Mouse (Mus musculus) CD4-positive, CD25-positive, alpha-beta regulatory T cell, adult 4 months (primary cell): ENCODE measurements around the gene Slc9a6. TPM values are rescaled to one million over a fixed set of nuclear protein-coding genes. Genes with fewer than 3 reads are reported as not detected.

Experiments used
- ATAC-seq: one replicate; pipeline ENCODE4 v1.8.0; 2017
- polyA plus RNA-seq, 2 experiments: library from polyadenylated mRNA; unstranded; fragments of 100-300 nt; shearing (Covaris generic); gene quantifications; one replicate each; pipeline ENCODE4 v1.2.1; 2017

The Slc9a6 gene
- polyA plus RNA-seq, 2 experiments from 2014 or later = 7.3 to 9.3 TPM

DNA sequence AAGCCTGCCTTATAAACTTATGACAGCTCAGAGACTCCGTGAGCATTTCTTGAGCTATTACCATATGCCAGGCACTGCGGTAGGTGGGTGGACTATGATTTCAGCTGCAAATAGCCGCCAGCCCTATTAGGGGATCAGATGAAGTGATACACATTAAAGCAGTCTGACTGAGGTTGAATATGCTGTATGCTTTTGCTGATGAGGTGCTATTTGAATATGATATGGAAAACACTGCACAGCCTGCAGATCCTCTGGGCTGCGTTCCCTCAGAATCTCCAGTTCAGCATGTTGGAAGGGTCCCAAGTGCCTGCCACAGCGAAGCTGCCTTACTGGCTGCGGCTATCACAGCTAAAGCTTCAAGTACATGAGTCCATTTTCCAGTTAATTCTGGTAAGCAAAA lies 57.7 kb downstream of the Slc9a6 start:
- no peak for ATAC-seq

DNA sequence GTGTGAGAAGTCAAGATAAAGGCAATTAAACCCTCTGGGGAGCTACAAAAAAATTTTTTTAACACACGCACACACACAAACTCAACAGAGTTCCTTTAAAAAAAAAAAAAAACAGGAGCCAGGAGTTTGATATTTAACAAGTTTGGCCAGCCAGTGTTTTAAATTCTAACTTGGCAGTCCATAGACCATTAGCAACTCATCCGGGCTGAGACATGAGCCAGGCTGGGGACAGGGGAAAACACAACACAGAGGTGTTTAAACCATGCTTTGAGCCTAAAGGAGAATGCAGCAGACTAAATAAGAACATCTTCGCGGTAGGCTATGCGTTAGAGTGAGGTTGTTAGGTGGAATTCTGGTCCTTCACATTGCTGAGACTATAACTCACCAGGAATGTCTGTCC lies 58.5 kb downstream of the Slc9a6 start:
- ATAC-seq = no peak

- ATAC-seq = no peak
Measured at GRCm38 (mm10) chrX:56668501-56668900, 58.9 kb downstream of the Slc9a6 start.

DNA sequence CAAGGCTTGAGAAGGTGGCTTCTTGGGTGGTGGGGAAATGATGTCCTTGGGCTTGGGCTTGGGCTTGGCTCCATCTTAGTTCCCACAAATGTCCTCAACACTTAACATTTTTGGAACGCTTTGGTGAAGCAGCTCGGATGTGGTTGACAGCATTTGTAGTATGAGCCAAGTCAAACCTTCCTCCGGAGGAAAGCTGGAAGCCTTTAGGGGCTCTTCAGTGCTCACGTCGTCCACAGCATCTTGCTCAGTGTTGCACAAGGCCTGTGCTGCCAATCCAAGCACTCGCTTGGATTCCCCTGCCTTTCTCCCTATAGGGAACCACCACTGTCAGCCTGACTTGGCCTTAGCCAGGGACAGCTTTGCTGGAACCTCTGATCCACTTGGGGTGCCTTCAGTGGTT lies 66.0 kb downstream of the Slc9a6 start:
- no peak for ATAC-seq

GRCm38 (mm10) chrX:56677736-56678135 lies 68.2 kb downstream of the Slc9a6 start:
- no peak for ATAC-seq

GRCm38 (mm10) chrX:56679066-56679465 lies 69.5 kb downstream of the Slc9a6 start:
- ATAC-seq = no peak

- no peak for ATAC-seq
Measured at GRCm38 (mm10) chrX:56682156-56682720, 72.7 kb downstream of the Slc9a6 start.

DNA sequence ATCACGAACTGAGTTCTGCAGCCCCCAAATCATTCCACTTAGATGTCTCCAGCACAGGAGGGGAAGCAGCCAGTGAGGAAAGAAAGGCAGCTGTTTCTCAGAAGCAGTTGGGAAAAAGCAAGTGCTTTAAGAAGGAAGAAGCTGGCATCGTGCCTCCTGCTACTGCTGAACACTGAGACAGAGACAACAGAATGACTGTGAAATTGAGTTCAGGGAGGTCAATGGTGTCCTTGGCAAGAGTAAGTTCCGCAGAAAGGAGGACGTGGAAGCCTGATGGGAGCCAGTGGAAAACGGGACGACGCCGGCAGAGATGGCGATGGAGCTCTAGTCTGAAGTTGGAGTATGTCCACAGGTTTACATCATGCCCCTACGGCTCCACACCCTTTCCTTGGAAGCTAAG lies 74.0 kb downstream of the Slc9a6 start:
- ATAC-seq = no peak

GRCm38 (mm10) chrX:56692554-56692953 lies 83.0 kb downstream of the Slc9a6 start:
- ATAC-seq = no peak

DNA sequence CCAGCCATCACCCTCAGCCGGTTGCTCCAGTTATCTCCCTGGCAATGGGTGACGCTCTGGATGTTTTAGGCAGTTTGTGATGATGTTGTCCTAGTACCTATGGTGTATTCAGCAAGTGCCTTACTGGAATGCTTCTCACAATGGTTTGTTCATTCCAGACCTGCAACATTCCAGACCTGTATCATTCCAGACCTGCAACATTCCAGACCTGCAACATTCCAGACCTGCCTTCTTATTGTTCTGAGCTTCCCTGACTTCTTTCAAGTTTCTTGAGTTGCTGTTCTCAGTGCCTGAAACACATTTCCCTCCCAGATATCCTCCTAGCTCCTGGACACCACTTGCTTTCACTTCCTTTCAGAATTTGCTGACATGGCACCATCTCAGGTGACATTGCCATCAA lies 85.0 kb downstream of the Slc9a6 start:
- no peak for ATAC-seq

DNA sequence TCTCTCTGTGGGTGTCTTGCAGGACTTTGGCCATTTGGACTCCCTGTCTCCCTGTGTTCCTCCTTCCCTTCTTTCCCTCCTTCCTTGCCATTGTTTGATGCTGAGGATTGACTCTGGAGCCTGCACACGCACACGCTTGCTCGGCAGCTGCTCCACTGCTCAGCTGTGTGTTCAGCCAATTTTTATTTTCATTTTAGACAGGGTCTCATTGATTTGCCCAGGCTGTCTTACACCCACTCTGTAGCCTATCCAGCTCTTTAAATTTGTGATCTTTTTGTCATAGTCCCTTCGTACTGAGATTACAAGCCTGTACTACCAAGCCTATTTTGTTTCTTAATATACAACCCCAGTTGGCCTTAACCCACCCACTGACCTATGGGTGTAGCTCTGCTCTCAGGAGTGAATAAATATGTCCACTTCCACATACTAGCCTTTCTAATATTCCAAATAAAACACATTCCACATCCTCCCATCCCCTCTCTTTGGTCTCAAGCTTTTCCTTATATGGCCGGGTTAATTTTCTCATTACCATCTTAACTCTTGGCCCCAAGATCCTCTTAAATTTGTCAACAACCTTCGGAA lies 87.7 kb downstream of the Slc9a6 start:
- no peak for ATAC-seq

GRCm38 (mm10) chrX:56697886-56698285 lies 88.3 kb downstream of the Slc9a6 start:
- no peak for ATAC-seq

DNA sequence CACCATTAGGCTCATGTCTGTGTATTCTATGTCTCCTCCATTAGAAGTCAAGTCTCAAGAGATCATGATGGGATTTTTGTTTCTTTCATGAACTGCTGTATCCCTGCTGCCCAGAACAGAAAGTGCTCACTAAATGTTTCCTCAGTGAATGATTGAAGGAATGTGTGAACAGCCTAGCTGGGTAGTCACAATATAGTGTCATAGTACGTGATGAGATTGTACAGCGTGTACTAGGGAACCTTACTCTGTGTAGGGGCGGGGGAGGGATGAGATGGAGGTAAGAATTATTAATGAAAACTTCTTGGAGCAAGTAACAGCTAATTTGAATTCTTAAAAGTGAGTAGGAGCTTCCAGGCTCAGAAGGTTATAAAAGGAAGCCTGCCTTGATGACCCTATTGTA lies 91.7 kb downstream of the Slc9a6 start:
- ATAC-seq = no peak

DNA sequence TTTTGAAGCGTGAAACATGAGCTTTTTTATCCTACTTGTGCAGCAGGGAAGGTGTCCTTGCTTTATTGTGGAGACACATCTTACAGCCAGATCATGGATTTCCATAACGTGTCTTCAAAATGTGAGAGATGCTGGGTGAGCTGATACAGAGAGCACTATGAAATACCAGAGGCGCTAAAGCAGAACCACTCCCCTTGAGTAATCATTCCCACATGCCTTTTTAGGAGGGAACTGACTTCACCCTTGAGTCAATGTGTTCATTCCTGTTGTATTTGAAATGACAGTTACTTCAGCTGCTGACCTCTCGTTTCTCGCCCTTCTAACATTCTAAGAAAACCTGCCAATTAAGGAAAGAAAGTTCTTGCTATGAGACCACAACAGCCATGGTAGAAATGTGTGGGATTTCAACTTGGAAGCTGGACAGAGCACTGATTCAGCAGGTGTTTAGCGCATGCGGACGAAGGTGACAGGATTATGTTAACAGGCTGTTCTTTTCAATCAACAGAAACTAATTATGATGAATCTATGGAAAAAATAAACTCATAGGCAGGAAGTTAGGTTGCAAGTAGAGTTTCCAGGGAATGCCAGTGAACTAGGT lies 94.5 kb downstream of the Slc9a6 start:
- ATAC-seq = no peak

DNA sequence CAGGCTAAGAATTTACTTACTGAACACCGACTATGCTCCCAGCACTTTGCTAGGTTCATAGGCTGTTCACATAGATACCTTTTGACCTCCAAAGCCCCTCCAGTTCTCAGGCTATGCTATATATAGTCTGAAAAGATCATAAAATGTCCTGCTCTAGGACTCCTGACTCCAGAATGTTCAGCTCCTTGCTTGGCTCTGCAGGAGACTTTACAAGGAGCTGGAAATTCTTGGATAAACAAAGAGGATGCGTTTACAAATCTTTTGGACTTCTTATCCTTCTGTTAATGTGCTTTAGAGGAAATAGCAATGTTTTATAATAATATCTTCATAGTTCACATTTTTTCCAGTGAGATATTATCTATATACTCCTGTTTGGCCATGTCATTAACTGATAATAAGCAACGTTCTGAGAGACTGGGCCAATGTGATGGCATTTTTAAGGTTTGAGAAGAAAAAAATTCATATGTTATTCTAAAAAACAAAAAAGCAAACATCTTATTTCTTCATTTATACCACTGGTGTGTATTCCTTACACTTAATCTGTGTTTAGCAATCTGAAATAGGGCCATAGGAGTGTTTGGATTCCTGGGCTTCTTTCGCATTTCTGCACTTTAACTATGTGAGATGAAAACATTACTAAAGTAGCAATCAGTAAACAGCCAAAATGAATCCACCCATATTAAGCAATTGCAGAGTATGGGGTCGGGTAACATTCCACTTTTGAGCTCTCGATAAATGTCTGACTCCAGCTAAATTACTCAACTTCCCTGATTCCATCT lies 99.2 kb downstream of the Slc9a6 start:
- no peak for ATAC-seq

- no peak for ATAC-seq
Measured at GRCm38 (mm10) chrX:56710522-56710921, 101.0 kb downstream of the Slc9a6 start.

GRCm38 (mm10) chrX:56712666-56713065 lies 103.1 kb downstream of the Slc9a6 start:
- ATAC-seq = no peak

Other genes starting within 250 kb of the Slc9a6 start
- 1 to 10 TPM; 2.7 to 5.5 TPM for gene Smim10l2a, start 235.2 kb upstream of the Slc9a6 start, polyA plus RNA-seq
- gene Gm2174, start 161.8 kb upstream of the Slc9a6 start, polyA plus RNA-seq = 10 to 100 TPM in 1 of 2 experiments, not detected in 1; 15.0 TPM
- 10 to 100 TPM; 24.7 to 33.4 TPM for gene Ints6l, start 154.9 kb upstream of the Slc9a6 start, polyA plus RNA-seq
- gene Gm10477, start 85.0 kb upstream of the Slc9a6 start, polyA plus RNA-seq = not detected
- gene Gm648, start 60.2 kb upstream of the Slc9a6 start, polyA plus RNA-seq = not detected
- gene Mmgt1, start 11.7 kb upstream of the Slc9a6 start, polyA plus RNA-seq = 1 to 10 TPM; 8.9 to 9.5 TPM
- not detected for gene Fhl1, start 122.0 kb downstream of the Slc9a6 start, polyA plus RNA-seq
- under 1 TPM in 1 of 2 experiments, not detected in 1; 0.43 TPM for gene Map7d3, start 212.6 kb downstream of the Slc9a6 start, polyA plus RNA-seq